Mouse (Mus musculus) olfactory bulb, adult 2 months (tissue): ENCODE measurements around the gene Slc2a9.

ENCODE experiments used
- CTCF ChIP-seq: fragments of 200-500 bp; IDR thresholded peaks from 2 replicates; pipeline ENCODE4 v1.5.1; 2012; ENCODE audit warnings: low read depth, mild to moderate bottlenecking, low read length, moderate library complexity; ENCODE audit not compliant: insufficient read depth
- POLR2A ChIP-seq: fragments of 200-500 bp; IDR thresholded peaks from 2 replicates; pipeline ENCODE4 v1.6.1; 2012; ENCODE audit warnings: mild to moderate bottlenecking, low read depth, low read length, moderate library complexity; ENCODE audit not compliant: insufficient read depth

DNA sequence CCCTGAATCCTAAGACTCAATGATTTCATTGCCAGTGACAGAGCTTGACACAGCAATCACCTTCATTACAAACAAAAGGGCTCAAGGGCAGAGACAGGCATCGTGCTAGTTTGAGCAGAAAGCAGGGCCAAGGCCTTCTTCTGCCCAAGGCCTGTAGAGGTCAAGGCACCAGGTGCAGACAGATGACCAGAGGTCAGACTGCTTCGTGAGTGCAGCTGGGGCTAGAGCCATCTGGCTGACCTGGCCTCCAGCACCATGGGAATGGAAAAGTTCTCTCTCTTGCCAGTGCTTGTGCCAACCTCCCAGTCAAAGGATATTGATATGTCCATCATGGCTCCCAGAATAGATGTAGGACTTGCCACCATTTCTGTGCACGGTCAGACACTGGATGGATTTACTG, 33.9 kb upstream of the Slc2a9 start:
- TF ChIP-seq CTCF (no peak), POLR2A (no peak)
